Mouse (Mus musculus) small intestine, adult 2 months (tissue): ENCODE data around the gene Gm28168. TPM values are rescaled to one million over a fixed set of nuclear protein-coding genes. Genes with fewer than 3 reads are reported as not detected.
"Not testable (repeated sequence)": the region's sequence is repeated elsewhere in the genome, so short reads cannot be mapped to it uniquely, and the experiment has no call there.

Experiments
- H3K27ac ChIP-seq: fragments of 200-500 bp; 2 replicates; pipeline ENCODE4 v1.5.1; 2012; ENCODE audit warnings: low read depth, low read length, control low read depth, inconsistent platforms; ENCODE audit not compliant: insufficient read depth
- H3K27me3 ChIP-seq: fragments of 200-500 bp; 2 replicates; pipeline ENCODE4 v1.6.1; 2012; ENCODE audit warnings: mild to moderate bottlenecking, moderate library complexity, low read length, inconsistent platforms; ENCODE audit not compliant: control insufficient read depth, insufficient read depth
- H3K36me3 ChIP-seq: fragments of 200-500 bp; 2 replicates; pipeline ENCODE4 v1.6.1; 2012; ENCODE audit warnings: mild to moderate bottlenecking, low read length, control low read depth, inconsistent platforms; ENCODE audit not compliant: control insufficient read depth, insufficient read depth
- H3K4me1 ChIP-seq: fragments of 200-500 bp; 2 replicates; pipeline ENCODE4 v1.6.1; 2012; ENCODE audit warnings: low read length, inconsistent platforms, mixed read lengths; ENCODE audit not compliant: control insufficient read depth, insufficient read depth, insufficient read length
- H3K4me3 ChIP-seq: fragments of 200-500 bp; 2 replicates; pipeline ENCODE4 v1.5.1; 2012; ENCODE audit warnings: low read depth, mild to moderate bottlenecking, control low read depth, inconsistent platforms, low read length, moderate library complexity
- CTCF ChIP-seq: fragments of 200-500 bp; IDR thresholded peaks from 2 replicates; pipeline ENCODE4 v1.5.1; 2012; ENCODE audit warnings: low read depth, mild to moderate bottlenecking, control low read depth, inconsistent platforms, low read length, moderate library complexity, mixed read lengths; ENCODE audit not compliant: insufficient replicate concordance, insufficient read length; ENCODE audit errors: extremely low read depth
- POLR2A ChIP-seq: fragments of 200-500 bp; IDR thresholded peaks from 2 replicates; pipeline ENCODE4 v1.6.1; 2012; ENCODE audit warnings: low read depth, mild to moderate bottlenecking, control low read depth, inconsistent platforms, low read length, moderate library complexity
- WGBS: fragments of 180-500 bp; shearing (Covaris S2); methylation state at CpG from one replicate; pipeline ENCODE4 v1.1.7; 2018; 5-methylcytosine and 5-hydroxymethylcytosine counted together
- polyA plus RNA-seq: library from polyadenylated mRNA; depleted of rRNA; stranded (reverse); fragments of >200 nt; gene quantifications from 2 replicates; pipeline ENCODE4 v1.2.3, GENCODE M21; 2012; rRNA removed

Gm28168 gene
- polyA plus RNA-seq = not detected in 2 replicates

- H3K27ac ChIP-seq, H3K36me3 ChIP-seq, H3K27me3 ChIP-seq, H3K4me3 ChIP-seq, H3K4me1 ChIP-seq: not testable (repeated sequence)
- 50% methylated on average over 1 of the region's 1 CpGs for WGBS
Measured at GRCm38 (mm10) chr1:117927715-117928114, at the start of gene Gm28168. Gm28168 (plus strand) TSS chr1:117928015.

- Histone ChIP-seq H3K36me3 (no peaks in the 10 kb centered on the region), H3K4me1 (no peaks in the 10 kb centered on the region), H3K27ac (no peak within 1 kb of the TSS), H3K4me3 (no peak within 1 kb of the TSS), H3K27me3 (no peaks in the 10 kb centered on the region)
- TF ChIP-seq CTCF (no peak), POLR2A (no peak)
- 66% methylated on average over 4 of the region's 4 CpGs for WGBS
Measured at GRCm38 (mm10) chr1:117965639-117966038, 37.8 kb downstream of the Gm28168 start, which contains the start of gene Gm7145. Gm7145 (plus strand) TSS chr1:117965939.

Other genes starting within 250 kb of the Gm28168 start
- gene Gm28363, start 230.9 kb upstream of the Gm28168 start, polyA plus RNA-seq = not detected in 2 replicates
- gene B020011L13Rik, start 146.9 kb upstream of the Gm28168 start, polyA plus RNA-seq = not detected in 2 replicates
- gene Gm28360, start 97.9 kb upstream of the Gm28168 start, polyA plus RNA-seq = not detected in 2 replicates
- gene Gm7145, start 37.9 kb downstream of the Gm28168 start, polyA plus RNA-seq = not detected in 2 replicates
- gene Gm29106, start 248.5 kb downstream of the Gm28168 start, polyA plus RNA-seq = not detected in 2 replicates